Mouse (Mus musculus): ENCODE measurements at regions not wholly inside any gene's neighbourhood (a gene's known extent, or its start where the extent isn't known, plus 50 kb on each side); places are given as distances from the start of the nearest gene placed in this dataset.
A peak's percentile ranks its signal among the peaks of the same experiment; 100 is the strongest.

DNA sequence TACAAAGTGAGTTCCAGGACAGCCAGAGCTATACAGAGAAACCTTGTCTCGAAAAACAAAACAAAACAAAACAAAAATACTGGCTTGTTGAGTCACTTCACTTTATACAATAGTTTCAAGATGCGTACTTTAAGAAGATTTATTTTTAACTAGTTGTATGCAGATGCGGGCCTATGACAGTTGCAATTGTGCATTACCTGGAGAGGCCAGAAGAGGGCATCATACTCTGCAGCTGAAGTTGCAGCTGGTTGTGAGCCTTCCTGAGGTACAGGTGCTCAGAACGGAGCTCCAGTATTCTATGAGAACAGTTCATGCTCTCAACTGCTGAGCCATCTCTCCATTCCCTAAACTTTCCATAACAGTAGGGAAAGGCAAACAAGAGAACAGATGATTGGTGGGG, 314.2 kb upstream of the 4931429L15Rik start:
- TF ChIP-seq CTCF (conservative IDR thresholded peaks at IDR 0.05; ENCODE audit: low read length), result peak; percentile 77
- no peak for TF ChIP-seq POU5F1 (IDR thresholded peaks at IDR 0.05; ENCODE audit: borderline replicate concordance, low read length)
- TF ChIP-seq NANOG (IDR thresholded peaks at IDR 0.05; ENCODE audit: borderline replicate concordance, low read length), result no peak
